Mouse (Mus musculus) ES-Bruce4 (cell line): ENCODE measurements around the gene Sh3bgrl3. TPM values are rescaled to one million over a fixed set of nuclear protein-coding genes. Genes with fewer than 3 reads are reported as not detected.

Experiments
- H3K27ac ChIP-seq: 2 replicates; pipeline ENCODE4 v1.5.1; 2012; ENCODE audit warnings: low read length, inconsistent platforms; ENCODE audit not compliant: insufficient read depth
- H3K27me3 ChIP-seq: 2 replicates; pipeline ENCODE4 v1.6.1; 2012; ENCODE audit warnings: mild to moderate bottlenecking, low read length, inconsistent platforms; ENCODE audit not compliant: control insufficient read depth, poor library complexity, insufficient read depth, severe bottlenecking
- H3K36me3 ChIP-seq: 2 replicates; pipeline ENCODE4 v1.6.1; 2012; ENCODE audit warnings: inconsistent platforms, mild to moderate bottlenecking, low read length, moderate library complexity; ENCODE audit not compliant: control insufficient read depth, poor library complexity, insufficient read depth, severe bottlenecking
- H3K4me1 ChIP-seq: one replicate; pipeline ENCODE4 v1.8.1; 2011; ENCODE audit warnings: low read length; ENCODE audit not compliant: control insufficient read depth, insufficient read depth
- H3K4me3 ChIP-seq: 2 replicates; pipeline ENCODE4 v1.5.1; 2011; ENCODE audit warnings: low read depth, mild to moderate bottlenecking, low read length
- H3K9ac ChIP-seq: 2 replicates; pipeline ENCODE4 v1.6.1; 2012; ENCODE audit warnings: low read depth, mild to moderate bottlenecking, inconsistent platforms; ENCODE audit not compliant: poor library complexity, severe bottlenecking
- H3K9me3 ChIP-seq: replicated peaks from 2 replicates; pipeline ENCODE4 v1.6.1; 2012; ENCODE audit warnings: mild to moderate bottlenecking, low read length, inconsistent platforms; ENCODE audit not compliant: control insufficient read depth, poor library complexity, insufficient read depth, severe bottlenecking
- CTCF ChIP-seq: IDR thresholded peaks from one replicate; pipeline ENCODE4 v1.8.1; 2011; ENCODE audit warnings: low read depth, low read length
- EP300 ChIP-seq: IDR thresholded peaks from 2 replicates; pipeline ENCODE4 v1.6.1; 2011; ENCODE audit warnings: low read depth, low read length; ENCODE audit not compliant: insufficient read depth
- POLR2A ChIP-seq: IDR thresholded peaks from one replicate; pipeline ENCODE4 v1.8.1; 2011; ENCODE audit warnings: low read length; ENCODE audit not compliant: insufficient read depth
- polyA plus RNA-seq: library from polyadenylated mRNA; stranded (reverse); fragments of >200 nt; gene quantifications from 2 replicates; pipeline ENCODE4 v1.2.4, GENCODE M21; 2011; ENCODE audit warnings: low read depth; ENCODE audit not compliant: missing spikeins, insufficient read depth, insufficient read length

Sh3bgrl3 gene
- polyA plus RNA-seq, 1 experiment = 106 TPM

DNA sequence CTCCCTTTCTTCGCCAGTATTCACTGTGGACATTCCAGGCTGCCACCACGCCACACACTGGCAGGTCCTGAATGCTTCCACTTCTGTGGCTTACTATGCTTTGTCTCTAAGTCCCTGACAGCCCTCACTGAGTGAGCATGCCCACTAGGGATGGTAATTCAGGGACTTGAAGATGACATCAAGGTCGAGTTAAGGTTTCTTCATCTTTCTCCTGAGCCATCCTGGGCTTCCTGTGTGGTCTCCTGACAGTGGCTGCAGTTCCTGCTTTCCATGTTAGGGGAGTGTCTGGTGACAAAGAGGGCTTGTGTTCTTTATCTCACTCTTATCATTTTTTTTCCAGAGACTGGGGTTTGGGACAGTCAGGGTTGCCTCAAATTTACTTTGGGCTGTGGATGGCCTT is 17.9 kb downstream of the Sh3bgrl3 start:
- Histone ChIP-seq H3K9me3 (no peaks in the 10 kb centered on the region), H3K4me3 (no peak overlapping the region), H3K9ac (no peak overlapping the region), H3K27me3 (no peaks in the 10 kb centered on the region), H3K36me3 (no peaks in the 10 kb centered on the region), H3K27ac (no peak overlapping the region), H3K4me1 (peaks cover 32% of the 10 kb centered on the region)
- TF ChIP-seq EP300 = no peak
- TF ChIP-seq CTCF = no peak
- no peak for TF ChIP-seq POLR2A

DNA sequence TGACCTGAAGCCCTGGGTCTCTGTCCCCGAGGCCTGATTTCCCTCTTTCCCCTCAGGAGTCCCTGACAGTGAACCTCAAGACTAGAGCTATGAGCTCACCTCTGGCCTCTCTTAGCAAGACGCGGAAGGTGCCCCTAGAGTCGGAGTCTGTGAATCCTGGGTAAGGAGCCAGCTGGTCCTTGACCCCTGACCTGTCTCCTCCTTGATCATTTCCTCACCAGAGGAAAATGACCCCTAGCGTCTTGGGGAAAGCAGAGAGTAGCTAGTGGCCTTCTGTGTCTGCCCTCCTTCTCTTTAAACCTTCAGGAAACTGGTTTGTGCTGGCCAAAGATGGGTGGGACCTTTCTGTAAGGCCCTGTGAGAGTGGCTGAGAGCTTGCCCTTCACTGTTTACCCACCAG is 20.4 kb downstream of the Sh3bgrl3 start:
- Histone ChIP-seq H3K4me3 (no peak overlapping the region), H3K4me1 (peaks cover 22% of the 10 kb centered on the region), H3K9ac (no peak overlapping the region), H3K27me3 (no peaks in the 10 kb centered on the region), H3K9me3 (no peaks in the 10 kb centered on the region), H3K27ac (no peak overlapping the region), H3K36me3 (no peaks in the 10 kb centered on the region)
- TF ChIP-seq EP300 = no peak

DNA sequence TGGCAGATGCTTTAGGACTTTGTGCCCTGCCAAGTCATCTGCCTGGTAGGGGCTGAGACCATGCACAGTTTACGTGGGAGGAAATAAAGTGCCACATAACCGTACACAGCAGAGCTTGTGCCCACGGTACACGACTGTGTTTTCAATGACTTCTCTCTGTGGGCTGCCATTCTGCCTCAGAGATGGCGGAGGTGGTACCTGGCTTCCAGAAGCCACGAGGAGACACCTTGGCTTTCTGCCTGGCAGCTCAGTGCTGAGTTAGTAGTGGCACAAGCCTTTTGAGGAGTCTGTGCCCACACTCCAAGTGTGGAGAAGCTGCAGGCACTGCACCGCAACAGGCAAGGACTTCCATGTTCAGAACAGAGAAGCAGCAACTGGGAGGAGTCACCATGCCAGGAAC is 20.9 kb downstream of the Sh3bgrl3 start:
- no peaks in the 10 kb centered on the region for H3K36me3 ChIP-seq
- no peak overlapping the region for H3K9ac ChIP-seq
- no peak overlapping the region for H3K4me3 ChIP-seq
- no peaks in the 10 kb centered on the region for H3K9me3 ChIP-seq
- TF ChIP-seq POLR2A (no peak), CTCF (no peak), EP300 (no peak)
- H3K27me3 ChIP-seq = no peaks in the 10 kb centered on the region
- peaks cover 18% of the 10 kb centered on the region for H3K4me1 ChIP-seq
- no peak overlapping the region for H3K27ac ChIP-seq

DNA sequence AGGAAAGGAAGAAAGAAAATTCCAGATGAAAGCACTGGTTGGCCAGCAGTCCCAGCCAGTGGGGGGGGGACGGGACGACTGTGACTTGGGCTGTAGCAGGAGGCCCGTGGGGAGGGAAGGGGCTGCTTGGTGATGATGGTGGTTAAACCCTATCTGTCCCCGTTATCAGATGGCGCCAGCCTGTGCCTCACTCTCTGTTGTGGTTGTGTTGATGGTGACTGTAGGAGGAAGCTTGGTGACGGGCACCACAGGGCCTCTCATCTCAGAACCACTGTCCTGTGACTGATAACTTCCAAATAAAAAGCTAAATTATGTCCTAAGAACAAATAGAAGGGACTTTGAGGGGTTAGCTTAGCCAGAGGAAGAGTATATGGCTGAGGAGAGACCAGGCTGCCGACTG is 22.5 kb downstream of the Sh3bgrl3 start:
- H3K9me3 ChIP-seq = no peaks in the 10 kb centered on the region
- H3K27ac ChIP-seq = 0 out of 2 replicates have a peak overlapping the region, but pooled peaks have one; percentile 28
- no peak overlapping the region for H3K4me3 ChIP-seq
- no peaks in the 10 kb centered on the region for H3K36me3 ChIP-seq
- H3K27me3 ChIP-seq = no peaks in the 10 kb centered on the region
- no peak overlapping the region for H3K9ac ChIP-seq
- peaks cover 16% of the 10 kb centered on the region for H3K4me1 ChIP-seq
- TF ChIP-seq POLR2A = no peak
- no peak for TF ChIP-seq EP300
- no peak for TF ChIP-seq CTCF

DNA sequence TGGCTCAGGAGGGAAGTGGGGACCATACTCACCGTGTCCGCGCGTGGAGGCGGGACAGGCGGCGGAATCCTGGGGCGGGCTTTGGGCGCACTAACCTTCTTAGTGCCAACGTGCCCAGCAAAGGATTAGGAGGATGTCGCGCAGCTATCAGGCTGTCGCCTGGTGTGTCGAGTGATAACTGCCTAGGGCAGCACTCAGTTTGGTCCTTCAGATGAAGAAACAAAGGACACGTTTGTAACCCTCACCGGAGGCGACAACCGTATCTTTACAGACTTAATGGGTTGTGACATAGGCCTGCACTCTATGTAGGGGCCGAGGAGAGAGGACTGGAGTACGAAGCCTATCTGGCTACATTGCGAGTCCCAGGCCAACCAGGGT is 25.9 kb downstream of the Sh3bgrl3 start:
- Histone ChIP-seq H3K27ac (no peak overlapping the region), H3K9ac (peak overlapping the region; percentile 76), H3K9me3 (no peaks in the 10 kb centered on the region), H3K4me1 (peaks cover 2% of the 10 kb centered on the region), H3K36me3 (no peaks in the 10 kb centered on the region), H3K4me3 (peak overlapping the region; percentile 100), H3K27me3 (no peaks in the 10 kb centered on the region)
- TF ChIP-seq POLR2A = no peak
- no peak for TF ChIP-seq EP300
- no peak for TF ChIP-seq CTCF

DNA sequence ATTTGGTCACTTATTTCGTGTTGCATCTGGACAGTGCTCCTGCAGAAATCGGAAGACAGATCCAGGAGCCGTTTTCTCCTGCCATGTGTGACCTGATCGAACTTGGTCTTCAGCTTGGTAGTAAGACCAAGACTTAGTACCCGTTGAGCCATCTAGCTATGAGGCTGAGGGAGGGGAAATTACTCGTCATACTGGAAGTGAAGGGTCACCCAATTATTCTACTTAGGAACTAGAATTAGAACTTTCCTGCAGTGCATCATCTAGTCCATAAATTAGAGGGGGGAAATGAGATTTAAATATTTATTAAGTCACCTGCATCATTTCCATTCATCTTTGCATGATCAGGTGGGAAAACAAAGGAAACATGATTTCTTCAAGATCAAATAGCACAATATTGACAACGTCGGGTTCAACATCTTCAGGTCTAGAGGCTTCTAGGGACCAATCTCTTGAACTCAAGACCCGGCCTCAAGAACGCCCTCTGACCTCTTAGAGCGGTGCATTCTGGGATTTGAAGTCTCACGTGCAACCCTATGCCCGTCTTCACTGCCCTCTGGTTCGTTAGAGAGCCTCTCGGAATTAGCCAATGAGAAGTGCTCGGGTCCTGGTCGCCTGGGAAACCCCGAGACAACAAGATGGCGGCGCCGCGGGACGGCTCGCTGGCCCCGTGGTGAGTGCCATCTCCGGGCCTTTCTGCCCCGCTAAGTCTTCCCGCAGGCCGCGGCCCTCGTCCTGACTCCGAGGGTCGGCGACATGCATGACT is 26.4 kb downstream of the Sh3bgrl3 start, which contains the start of gene Ubxn11:
Ubxn11 (plus strand) TSS at position 592 of the 763 bp plus-strand sequence.
- Histone ChIP-seq H3K4me3 (peak within 1 kb of the TSS; percentile 100), H3K27me3 (no peaks in the 10 kb centered on the region), H3K27ac (no peak within 1 kb of the TSS), H3K4me1 (no peaks in the 10 kb centered on the region), H3K36me3 (no peaks in the 10 kb centered on the region), H3K9ac (peak within 1 kb of the TSS; percentile 76), H3K9me3 (no peaks in the 10 kb centered on the region)
- TF ChIP-seq CTCF (no peak), POLR2A (no peak), EP300 (no peak)
